In genomic region chr15:51551216-51551775, GRCm38 (mm10) we compare ENCODE assay signal across 15 mouse cellular contexts.
"Had no signal": no experiment of that assay in that cellular context is flagged by ENCODE, and none has a peak within 500 bp of the region (broad histone marks: within the 10 kb centered on the region; RNA-seq: fewer than 3 reads in every experiment).

No protein-coding gene starts in this region.

- H3K4me1 ChIP-seq: limb, embryonic 12.5 days; limb, embryonic 15.5 days had no signal

- H3K4me3 ChIP-seq: limb, embryonic 12.5 days; limb, embryonic 15.5 days had no signal

- ATAC-seq: liver, postnatal 0 days had no signal

- H3K4me2 ChIP-seq: limb, embryonic 12.5 days; limb, embryonic 15.5 days; liver, embryonic 11.5 days; lung, embryonic 14.5 days; midbrain, embryonic 11.5 days had no signal

- H3K36me3 ChIP-seq: limb, embryonic 12.5 days; limb, embryonic 15.5 days had no signal

- H3K27ac ChIP-seq: limb, embryonic 12.5 days; limb, embryonic 15.5 days; liver, embryonic 14.5 days had no signal

- H3K9ac ChIP-seq: limb, embryonic 12.5 days; limb, embryonic 15.5 days; liver, embryonic 14.5 days; liver, postnatal 0 days; lung, embryonic 14.5 days had no signal

- H3K27me3 ChIP-seq: limb, embryonic 12.5 days; limb, embryonic 15.5 days had no signal

- H3K9me3 ChIP-seq: limb, embryonic 12.5 days; limb, embryonic 15.5 days had no signal

- DNase-seq: kidney, postnatal 14 days; kidney, postnatal 4 days; left cerebral cortex, postnatal 4 days; liver, postnatal 0 days; lung, embryonic 14.5 days; lung, postnatal 10 days; lung, postnatal 4 days; midbrain, embryonic 14.5 days; thymus, adult 18-20 months; thymus, postnatal 36 days had no signal
